Comparison of ENCODE assay signal across 16 mouse cellular contexts in the genomic region with DNA sequence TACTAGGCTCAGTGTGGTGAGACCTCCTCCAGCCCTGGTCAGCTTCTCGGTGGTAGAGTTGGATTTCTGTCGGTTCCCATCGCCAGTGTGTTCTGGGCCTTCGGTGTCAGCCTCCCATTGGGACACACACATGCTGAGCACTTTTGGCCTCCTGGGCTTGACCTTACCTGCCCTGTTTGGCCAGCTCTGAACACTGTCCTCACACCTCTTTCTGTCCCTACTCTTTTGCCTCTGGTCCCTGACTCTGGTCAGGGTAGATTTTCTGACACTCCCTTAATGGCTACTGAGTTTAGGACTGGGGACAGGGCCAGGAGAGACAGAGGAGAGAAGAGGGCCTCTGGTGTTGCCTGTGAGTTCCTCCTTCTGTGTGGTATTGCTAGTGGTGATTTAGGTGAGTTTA. TPM values are rescaled to one million over a fixed set of nuclear protein-coding genes. Genes with fewer than 3 reads are reported as not detected.
DNase-seq lines count a peak whose midpoint lies in the region; ATAC-seq and TF ChIP-seq lines count a peak whose summit lies in the region.
"Had no signal": no experiment of that assay in that cellular context is flagged by ENCODE, and none has a peak within 500 bp of the region (broad histone marks: within the 10 kb centered on the region; RNA-seq: fewer than 3 reads in every experiment).

No protein-coding gene starts in this region.

- no peak overlapping the region for H3K9ac ChIP-seq in liver, adult 2 months (ENCODE audit: low read depth, low read length)
- no peak overlapping the region for H3K9ac ChIP-seq in liver, embryonic 11.5 days (ENCODE audit: low read depth, low read length)
- H3K9ac ChIP-seq: embryonic facial prominence, embryonic 12.5 days; forebrain, embryonic 13.5 days; forebrain, embryonic 15.5 days had no signal

- 25% methylated on average over 4 of the region's 4 CpGs for WGBS in liver, adult 2 months
- 84% methylated on average over 4 of the region's 4 CpGs for WGBS in liver, embryonic 11.5 days

- TF ChIP-seq CTCF in gastrocnemius, adult 2 months (IDR thresholded peaks at IDR 0.05), result no peak
- TF ChIP-seq CTCF in liver, adult 2 months (IDR thresholded peaks at IDR 0.05; ENCODE audit: low read depth, low read length), result no peak

- ATAC-seq in liver, embryonic 11.5 days (replicated peaks; ENCODE audit: low FRiP score), result no peak
- ATAC-seq: forebrain, embryonic 13.5 days; forebrain, embryonic 15.5 days had no signal

- peak; percentile 57 for DNase-seq in gastrocnemius, adult 2 months
- DNase-seq in gastrocnemius, postnatal 4 days (ENCODE audit: low spot score in 2 of 2), result no peak
- DNase-seq in liver, adult 2 months (ENCODE audit: extremely low read depth, low read depth, low spot score), result peak; percentile 54
- DNase-seq in liver, embryonic 11.5 days (ENCODE audit: low spot score), result no peak
- DNase-seq in adipocyte (ENCODE audit: low spot score), result peak; percentile 1
- peak; percentile 53 for DNase-seq in skeletal muscle tissue, adult 2 months (ENCODE audit: low read depth, low spot score)
- no peak for DNase-seq in spleen, postnatal 36 days (ENCODE audit: low spot score in 2 of 2)
- DNase-seq: cerebellum, adult 11-12 months; cerebellum, adult 2 months; cerebellum, adult 9-10 months; cerebellum, postnatal 10 days; cerebellum, postnatal 25 days had no signal

- H3K4me3 ChIP-seq in gastrocnemius, adult 2 months, result peak overlapping the region; percentile 18; the same call in 1 of the 2 replicates
- H3K4me3 ChIP-seq in liver, adult 2 months (ENCODE audit: insufficient read depth, low read depth, low read length), result no peak overlapping the region
- no peak overlapping the region for H3K4me3 ChIP-seq in liver, embryonic 11.5 days (ENCODE audit: low read depth, low read length)
- H3K4me3 ChIP-seq: embryonic facial prominence, embryonic 10.5 days; embryonic facial prominence, embryonic 12.5 days; forebrain, embryonic 13.5 days; forebrain, embryonic 15.5 days had no signal

- H3K27me3 ChIP-seq in liver, adult 2 months (ENCODE audit: control insufficient read depth, insufficient read depth, low read length), result no peaks in the 10 kb centered on the region
- H3K27me3 ChIP-seq in liver, embryonic 11.5 days (replicated peaks; ENCODE audit: control insufficient read depth, insufficient read depth, low read length), result no peaks in the 10 kb centered on the region
- H3K27me3 ChIP-seq: embryonic facial prominence, embryonic 12.5 days; forebrain, embryonic 13.5 days; forebrain, embryonic 15.5 days had no signal

- intact Hi-C loops in gastrocnemius, adult 2 months (cut with DNase I), result no loop called here

- peak overlapping the region; percentile 83 for H3K27ac ChIP-seq in gastrocnemius, adult 2 months
- no peak overlapping the region; the same call in 1 of the 2 replicates for H3K27ac ChIP-seq in liver, adult 2 months (replicated peaks; ENCODE audit: insufficient read depth, low read depth, low read length)
- no peak overlapping the region for H3K27ac ChIP-seq in liver, embryonic 11.5 days (ENCODE audit: low read depth, low read length)
- H3K27ac ChIP-seq: embryonic facial prominence, embryonic 10.5 days; embryonic facial prominence, embryonic 12.5 days; forebrain, embryonic 13.5 days; forebrain, embryonic 15.5 days had no signal

- H3K4me1 ChIP-seq in liver, adult 2 months (ENCODE audit: control insufficient read depth, insufficient read depth, low read length), result peaks cover 4% of the 10 kb centered on the region; the same call in 1 of the 2 replicates
- H3K4me1 ChIP-seq in liver, embryonic 11.5 days (replicated peaks; ENCODE audit: control insufficient read depth, insufficient read depth, low read length), result peaks cover 6% of the 10 kb centered on the region; the same call in 1 of the 2 replicates

- no peaks in the 10 kb centered on the region for H3K9me3 ChIP-seq in liver, embryonic 11.5 days (ENCODE audit: control insufficient read depth, low read length)
- H3K9me3 ChIP-seq: embryonic facial prominence, embryonic 10.5 days; embryonic facial prominence, embryonic 12.5 days; forebrain, embryonic 13.5 days; forebrain, embryonic 15.5 days had no signal

- no peak for TF ChIP-seq POLR2A in liver, adult 2 months (IDR thresholded peaks at IDR 0.05; ENCODE audit: extremely low read depth, insufficient read depth, low read length)

- no peak overlapping the region for H3K4me2 ChIP-seq in liver, embryonic 11.5 days
- H3K4me2 ChIP-seq: embryonic facial prominence, embryonic 12.5 days; forebrain, embryonic 13.5 days; forebrain, embryonic 15.5 days had no signal

- peaks cover 18% of the 10 kb centered on the region; the same call in 1 of the 2 replicates for H3K79me2 ChIP-seq in liver, adult 2 months (ENCODE audit: control insufficient read depth, insufficient read depth, low read length)

- H3K36me3 ChIP-seq in liver, adult 2 months (ENCODE audit: control insufficient read depth, insufficient read depth, low read length), result no peaks in the 10 kb centered on the region
- no peaks in the 10 kb centered on the region for H3K36me3 ChIP-seq in liver, embryonic 11.5 days (ENCODE audit: control insufficient read depth, insufficient read depth, low read length)
- H3K36me3 ChIP-seq: embryonic facial prominence, embryonic 10.5 days; embryonic facial prominence, embryonic 12.5 days; forebrain, embryonic 15.5 days had no signal

RNA-seq across cellular contexts. Expression of a gene that starts 4.3 kb away (rescaled TPM):
- 100 to 1,000 TPM; 133 to 164 TPM for total RNA-seq in gastrocnemius, adult 2 months (2021)
- 10 to 100 TPM; 41.8 to 44.1 TPM for total RNA-seq in gastrocnemius, postnatal 4 days (2021)
- total RNA-seq in liver, adult 2 months (2014; rRNA removed), result 2.3 and 2.4 TPM in 2 replicates
- 4.8 and 5.4 TPM in 2 replicates for polyA plus RNA-seq in liver, adult 2 months (2012; rRNA removed)
- 12.0 and 14.1 TPM in 2 replicates for polyA plus RNA-seq in liver, embryonic 11.5 days (2014; fragmentation: Nextera tagmentation; extraction: Ambion mirVana)

RNA-seq across cellular contexts. Expression of a gene that starts 27.5 kb away (rescaled TPM):
- 100 to 1,000 TPM; 117 to 161 TPM for total RNA-seq in gastrocnemius, adult 2 months (2021)
- total RNA-seq in gastrocnemius, postnatal 4 days (2021), result 100 to 1,000 TPM; 123 to 124 TPM
- total RNA-seq in liver, adult 2 months (2014; rRNA removed), result 28.2 and 51.6 TPM in 2 replicates
- 117 and 136 TPM in 2 replicates for polyA plus RNA-seq in liver, adult 2 months (2012; rRNA removed)
- polyA plus RNA-seq in liver, embryonic 11.5 days (2014; fragmentation: Nextera tagmentation; extraction: Ambion mirVana), result 27.1 and 33.3 TPM in 2 replicates

Comparison
In these comparisons a context has a peak if more than half of its experiments do, and no peak if none do; other contexts are left out.
1. DNase-seq: peak in gastrocnemius, adult 2 months (single experiment), liver, adult 2 months (single experiment), adipocyte (single experiment) and skeletal muscle tissue, adult 2 months (single experiment); none in gastrocnemius, postnatal 4 days (0 of 2), liver, embryonic 11.5 days (single experiment) and spleen, postnatal 36 days (0 of 2).
2. RNA of a gene that starts 4.3 kb away (total RNA-seq): 133 to 164 TPM in gastrocnemius, adult 2 months and 41.8 to 44.1 TPM in gastrocnemius, postnatal 4 days; 2.3 to 2.4 TPM in liver, adult 2 months; every median in the first group is over 10 times any median in the second.